Mouse (Mus musculus) ES-E14 (cell line): ENCODE measurements around the gene B3gnt4. TPM values are rescaled to one million over a fixed set of nuclear protein-coding genes. Genes with fewer than 3 reads are reported as not detected.

Experiments used
- DNase-seq: peaks from one replicate; pipeline ENCODE4 v3.0.0-alpha.2; 2013; ENCODE audit warnings: low read depth, low spot score
- H3K27ac ChIP-seq: 2 replicates; pipeline ENCODE4 v1.5.1; 2012; ENCODE audit warnings: low read depth, mild to moderate bottlenecking, low read length, moderate library complexity, mixed read lengths; ENCODE audit not compliant: poor library complexity, insufficient read depth, severe bottlenecking
- H3K36me3 ChIP-seq: 2 replicates; pipeline ENCODE4 v1.6.1; 2012; ENCODE audit warnings: mild to moderate bottlenecking, low read length, moderate library complexity, mixed read lengths; ENCODE audit not compliant: control insufficient read depth, poor library complexity, insufficient read depth, severe bottlenecking
- H3K4me1 ChIP-seq, 2 experiments: fragments of 150-350 bp in 1 of 2; sonication (generic) in 1 of 2; 2 replicates each; pipeline ENCODE4 v1.6.1; 2012; ENCODE audit warnings: low read length in 2 of 2, mild to moderate bottlenecking in 1 of 2, mixed read lengths in 1 of 2; ENCODE audit not compliant: control insufficient read depth in 2 of 2, insufficient read depth in 2 of 2, poor library complexity in 1 of 2
- H3K4me3 ChIP-seq, 2 experiments: fragments of 150-350 bp in 1 of 2; sonication (generic) in 1 of 2; 2 replicates each; pipeline ENCODE4 v1.5.1; 2012; ENCODE audit warnings: low read length in 2 of 2, low read depth in 1 of 2, mild to moderate bottlenecking in 1 of 2, mixed read lengths in 1 of 2; ENCODE audit not compliant: insufficient read depth in 1 of 2, poor library complexity in 1 of 2, severe bottlenecking in 1 of 2
- H3K9ac ChIP-seq: 2 replicates; pipeline ENCODE4 v1.6.1; 2012; ENCODE audit warnings: low read depth, mild to moderate bottlenecking, low read length, mixed read lengths; ENCODE audit not compliant: poor library complexity, insufficient read depth, severe bottlenecking
- H3K9me3 ChIP-seq: fragments of 150-350 bp; sonication (generic); 2 replicates; pipeline ENCODE4 v1.6.1; 2012; ENCODE audit warnings: low read depth, mild to moderate bottlenecking, low read length; ENCODE audit not compliant: control insufficient read depth, insufficient read depth
- CHD2 ChIP-seq: IDR thresholded peaks from 2 replicates; pipeline ENCODE4 v1.6.1; 2014; ENCODE audit warnings: mild to moderate bottlenecking, low read depth, low read length, inconsistent platforms
- HCFC1 ChIP-seq: IDR thresholded peaks from 2 replicates; pipeline ENCODE4 v1.6.1; 2012; ENCODE audit warnings: low read length, inconsistent platforms, borderline replicate concordance; ENCODE audit not compliant: insufficient read depth
- MAFK ChIP-seq: IDR thresholded peaks from 2 replicates; pipeline ENCODE4 v1.6.1; 2014; ENCODE audit warnings: mild to moderate bottlenecking, low read depth, low read length, inconsistent platforms; ENCODE audit not compliant: insufficient read depth
- ZC3H11A ChIP-seq: IDR thresholded peaks from 2 replicates; pipeline ENCODE4 v1.6.1; 2012; ENCODE audit warnings: low read depth, mild to moderate bottlenecking, inconsistent platforms, low read length, borderline replicate concordance
- ZNF384 ChIP-seq: IDR thresholded peaks from 2 replicates; pipeline ENCODE4 v1.6.1; 2012; ENCODE audit warnings: low read depth, low read length, inconsistent platforms
- in situ Hi-C, 2 experiments: fragments of 600-800 bp; cut with MboI; formaldehyde crosslinking; loops; one replicate each; pipeline ENCODE4 v1.15.1; 2025; ENCODE audit warnings: low sequenced_read_pairs in 2 of 2, inconsistent platforms in 1 of 2; ENCODE audit not compliant: unreplicated experiment in 2 of 2
- total RNA-seq: library from RNA; depleted of rRNA; stranded (reverse); fragments of 300-350 nt; gene quantifications from 2 replicates; pipeline ENCODE4 v1.2.3, GENCODE M21; 2012; rRNA removed

B3gnt4 gene
- 1.2 TPM in 2 replicates for total RNA-seq

DNA sequence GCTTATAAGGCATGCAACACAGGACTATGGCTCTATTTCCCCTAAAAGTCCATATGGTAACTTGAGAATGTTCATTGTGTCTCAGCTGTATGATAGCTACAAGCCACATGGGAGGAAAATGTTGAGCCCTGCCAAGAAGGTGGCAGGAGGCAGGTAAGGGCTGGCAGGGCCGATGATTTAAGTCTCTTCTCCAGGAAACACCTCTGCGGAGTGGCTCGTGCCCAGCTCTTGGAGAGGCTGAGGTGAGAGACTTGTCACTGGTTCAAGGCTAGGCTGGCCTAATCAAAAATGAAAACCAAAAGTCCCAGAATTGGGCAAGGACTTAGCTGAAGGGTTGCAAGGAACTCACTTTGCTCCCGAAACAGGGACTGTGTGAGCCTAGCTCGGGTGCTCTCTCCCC lies at the start of gene B3gnt4:
Gene B3gnt4, plus strand, starts transcription at position 301 of the 400 bp plus-strand sequence.
- in situ Hi-C loops: no loop called here
- Histone ChIP-seq H3K4me1 (peaks cover 2 to 15% of the 10 kb centered on the region in 2 experiments; a peak in 3 of 4 replicates), H3K27ac (no peak within 1 kb of the TSS), H3K36me3 (peaks cover 13% of the 10 kb centered on the region), H3K9ac (no peak within 1 kb of the TSS), H3K4me3 (peak within 1 kb of the TSS in 1 of 2 experiments; percentile 85; a peak in 1 of 4 replicates), H3K9me3 (no peaks in the 10 kb centered on the region)
- DNase-seq: no peak
- no peak for TF ChIP-seq ZNF384
- no peak for TF ChIP-seq MAFK
- no peak for TF ChIP-seq HCFC1
- TF ChIP-seq ZC3H11A: no peak
- TF ChIP-seq CHD2: no peak

DNA sequence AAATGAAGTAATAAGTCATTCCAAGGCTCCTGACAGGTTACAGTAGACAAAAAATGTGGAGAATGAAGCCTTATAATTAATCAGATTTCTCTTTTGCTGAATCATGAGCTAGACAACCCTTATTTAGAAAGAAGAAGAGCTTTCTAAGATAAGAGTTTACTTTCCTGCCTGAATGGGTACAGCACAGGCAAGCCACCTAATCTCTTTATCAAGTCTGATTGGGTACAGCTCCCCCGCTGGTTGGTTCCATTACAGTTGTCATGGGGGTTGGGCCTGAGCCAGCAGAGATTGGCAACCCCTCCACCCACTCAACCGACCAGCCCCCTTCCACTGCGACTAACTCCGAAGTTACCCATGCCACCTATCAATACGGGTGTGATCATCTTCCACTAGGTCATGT lies 48.8 kb upstream of the B3gnt4 start:
- TF ChIP-seq MAFK (no peak), ZC3H11A (no peak), HCFC1 (no peak), ZNF384 (no peak), CHD2 (no peak)
- DNase-seq: no peak
- Histone ChIP-seq H3K9ac (no peak overlapping the region), H3K36me3 (no peaks in the 10 kb centered on the region), H3K4me3 (no peak overlapping the region), H3K27ac (no peak overlapping the region), H3K4me1 (no peaks in the 10 kb centered on the region), H3K9me3 (no peaks in the 10 kb centered on the region)
- in situ Hi-C loops: no loop called here

DNA sequence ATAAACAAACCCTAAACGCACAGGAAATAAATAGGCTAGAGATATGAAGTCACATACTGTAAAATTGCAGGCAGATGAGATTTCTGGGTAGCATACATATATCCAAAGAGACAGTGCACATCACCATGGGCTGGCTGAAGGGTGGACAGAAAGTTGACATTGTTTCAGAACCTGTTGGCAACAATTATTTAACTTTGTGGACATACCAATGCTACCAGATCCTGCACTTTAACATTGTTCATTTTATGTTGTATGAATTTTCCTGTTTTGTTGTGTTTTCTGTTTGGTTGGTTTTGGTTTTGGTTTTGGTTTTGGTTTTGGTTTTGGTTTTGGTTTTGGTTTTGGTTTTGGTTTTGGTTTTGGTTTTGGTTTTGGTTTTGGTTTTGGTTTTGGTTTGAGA lies 45.6 kb upstream of the B3gnt4 start:
- no peaks in the 10 kb centered on the region for H3K9me3 ChIP-seq
- no peaks in the 10 kb centered on the region for H3K36me3 ChIP-seq
- in situ Hi-C loops: no loop called here
- no peak overlapping the region for H3K27ac ChIP-seq
- no peaks in the 10 kb centered on the region for H3K4me1 ChIP-seq
- TF ChIP-seq HCFC1: no peak
- TF ChIP-seq MAFK: no peak
- no peak for TF ChIP-seq ZC3H11A
- no peak for TF ChIP-seq ZNF384
- no peak for TF ChIP-seq CHD2
- no peak for DNase-seq
- H3K4me3 ChIP-seq: no peak overlapping the region
- H3K9ac ChIP-seq: no peak overlapping the region

DNA sequence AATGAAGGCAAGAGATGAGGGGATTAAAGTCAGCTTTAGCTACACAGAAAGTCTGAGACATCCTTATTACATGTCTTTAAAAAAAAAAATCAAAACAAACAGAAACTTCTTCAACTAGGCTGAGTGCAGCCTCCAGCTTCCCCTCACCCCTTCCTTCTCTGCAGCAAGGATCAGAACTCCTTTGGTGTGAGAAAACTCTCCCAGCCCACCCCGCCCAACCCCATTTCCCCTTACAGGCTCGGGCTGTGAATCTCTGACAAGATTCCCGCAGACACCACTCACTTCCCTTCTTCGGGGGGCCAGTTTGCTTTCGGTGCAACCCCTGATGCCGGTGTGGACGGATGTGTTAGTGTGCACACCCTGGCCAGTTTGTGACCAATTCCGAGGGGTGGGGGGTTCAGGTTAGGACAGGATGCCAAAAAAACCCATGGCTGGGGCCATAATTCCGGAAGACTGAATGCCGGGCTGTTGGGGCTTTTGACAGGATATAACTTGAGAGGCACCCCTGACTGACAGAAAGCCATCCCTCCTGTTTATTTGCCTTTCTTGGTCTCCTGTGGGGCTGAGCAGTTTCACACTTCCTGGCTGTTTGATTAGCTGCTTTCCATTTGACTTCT lies 39.4 kb upstream of the B3gnt4 start:
- H3K9ac ChIP-seq: no peak overlapping the region
- in situ Hi-C loops: no loop called here
- no peak overlapping the region for H3K27ac ChIP-seq
- no peaks in the 10 kb centered on the region for H3K9me3 ChIP-seq
- TF ChIP-seq ZNF384 (no peak), HCFC1 (no peak), CHD2 (no peak), MAFK (no peak), ZC3H11A (no peak)
- H3K4me3 ChIP-seq: no peak overlapping the region
- H3K4me1 ChIP-seq: no peaks in the 10 kb centered on the region
- no peak for DNase-seq
- no peaks in the 10 kb centered on the region for H3K36me3 ChIP-seq
